Mouse (Mus musculus) embryonic facial prominence, embryonic 10.5 days (tissue): ENCODE data around the gene Fam168a. TPM values are rescaled to one million over a fixed set of nuclear protein-coding genes. Genes with fewer than 3 reads are reported as not detected.
A peak's percentile ranks its signal among the peaks of the same experiment; 100 is the strongest.

ENCODE experiments used
- DNase-seq: peaks from one replicate; pipeline ENCODE4 v3.0.0-alpha.2; 2017; ENCODE audit warnings: low spot score
- H3K27ac ChIP-seq: fragments of 300-500 bp; sonication (generic); replicated peaks from 2 replicates; pipeline ENCODE4 v1.5.1; 2016; ENCODE audit warnings: mild to moderate bottlenecking
- H3K27me3 ChIP-seq: fragments of 300-500 bp; sonication (generic); replicated peaks from 2 replicates; pipeline ENCODE4 v1.6.1; 2016; ENCODE audit warnings: low read depth, mild to moderate bottlenecking; ENCODE audit not compliant: poor library complexity, severe bottlenecking
- H3K36me3 ChIP-seq: fragments of 300-500 bp; sonication (generic); replicated peaks from 2 replicates; pipeline ENCODE4 v1.6.1; 2016; ENCODE audit warnings: mild to moderate bottlenecking, moderate library complexity
- H3K4me1 ChIP-seq: fragments of 300-500 bp; sonication (generic); 2 replicates; pipeline ENCODE4 v1.6.1; 2016
- H3K4me3 ChIP-seq: fragments of 300-500 bp; sonication (generic); 2 replicates; pipeline ENCODE4 v1.5.1; 2016; ENCODE audit warnings: mild to moderate bottlenecking, moderate library complexity
- H3K9me3 ChIP-seq: fragments of 300-500 bp; sonication (generic); 2 replicates; pipeline ENCODE4 v1.6.1; 2016; ENCODE audit warnings: mild to moderate bottlenecking
- WGBS: fragments of 180-500 bp; shearing (Covaris S2); methylation state at CpG from one replicate; pipeline ENCODE4 v1.1.7; 2016; 5-methylcytosine and 5-hydroxymethylcytosine counted together
- polyA plus RNA-seq: library from polyadenylated mRNA; unstranded; fragments of >200 nt; fragmentation: Nextera tagmentation; extraction: Ambion mirVana; gene quantifications from 2 replicates; pipeline ENCODE4 v1.2.1, GENCODE M21; 2016

Fam168a gene
- polyA plus RNA-seq, 1 experiment from 2014 or later, result 31.6 TPM

GRCm38 (mm10) chr7:100681132-100681531 lies 25.3 kb upstream of the Fam168a start:
- no peak for DNase-seq
- Histone ChIP-seq H3K27me3 (no peaks in the 10 kb centered on the region), H3K36me3 (no peaks in the 10 kb centered on the region), H3K4me1 (peaks cover 5% of the 10 kb centered on the region), H3K9me3 (no peaks in the 10 kb centered on the region), H3K27ac (no peak overlapping the region), H3K4me3 (no peak overlapping the region)
- WGBS, result 58% methylated on average over 5 of the region's 5 CpGs

- Histone ChIP-seq H3K9me3 (no peaks in the 10 kb centered on the region), H3K4me3 (no peak overlapping the region), H3K27ac (no peak overlapping the region), H3K4me1 (peaks cover 5% of the 10 kb centered on the region), H3K36me3 (no peaks in the 10 kb centered on the region), H3K27me3 (no peaks in the 10 kb centered on the region)
- no peak for DNase-seq
- 83% methylated on average over 1 of the region's 1 CpGs for WGBS
Observed at GRCm38 (mm10) chr7:100683241-100683640, 23.2 kb upstream of the Fam168a start.

- Histone ChIP-seq H3K4me3 (no peak overlapping the region), H3K9me3 (no peaks in the 10 kb centered on the region), H3K36me3 (no peaks in the 10 kb centered on the region), H3K4me1 (peaks cover 5% of the 10 kb centered on the region), H3K27me3 (no peaks in the 10 kb centered on the region), H3K27ac (no peak overlapping the region)
- no peak for DNase-seq
- WGBS, result 65% methylated on average over 5 of the region's 5 CpGs
Observed at GRCm38 (mm10) chr7:100684081-100684480, 22.4 kb upstream of the Fam168a start.

GRCm38 (mm10) chr7:100684538-100684937 lies 21.9 kb upstream of the Fam168a start:
- WGBS, result 54% methylated on average over 7 of the region's 7 CpGs
- Histone ChIP-seq H3K36me3 (no peaks in the 10 kb centered on the region), H3K9me3 (no peaks in the 10 kb centered on the region), H3K4me1 (peaks cover under 1% of the 10 kb centered on the region; the same call in 1 of the 2 replicates), H3K27me3 (no peaks in the 10 kb centered on the region), H3K27ac (no peak overlapping the region), H3K4me3 (no peak overlapping the region)
- peak; percentile 57 for DNase-seq

GRCm38 (mm10) chr7:100685061-100686030 lies 21.1 kb upstream of the Fam168a start:
- peak; percentile 84 for DNase-seq
- H3K27ac ChIP-seq, result no peak overlapping the region
- H3K4me3 ChIP-seq, result no peak overlapping the region
- H3K9me3 ChIP-seq, result no peaks in the 10 kb centered on the region
- no peaks in the 10 kb centered on the region for H3K27me3 ChIP-seq
- no peaks in the 10 kb centered on the region for H3K4me1 ChIP-seq
- 41% methylated on average over 13 of the region's 13 CpGs for WGBS
- no peaks in the 10 kb centered on the region for H3K36me3 ChIP-seq

GRCm38 (mm10) chr7:100688471-100688870 lies 18.0 kb upstream of the Fam168a start:
- H3K4me1 ChIP-seq, result no peaks in the 10 kb centered on the region
- no peak for DNase-seq
- WGBS, result 81% methylated on average over 7 of the region's 7 CpGs
- H3K27ac ChIP-seq, result no peak overlapping the region
- H3K4me3 ChIP-seq, result no peak overlapping the region
- no peaks in the 10 kb centered on the region for H3K27me3 ChIP-seq
- no peaks in the 10 kb centered on the region for H3K9me3 ChIP-seq
- H3K36me3 ChIP-seq, result no peaks in the 10 kb centered on the region

GRCm38 (mm10) chr7:100693199-100693598 lies 13.2 kb upstream of the Fam168a start:
- Histone ChIP-seq H3K4me1 (no peaks in the 10 kb centered on the region), H3K9me3 (no peaks in the 10 kb centered on the region), H3K27me3 (no peaks in the 10 kb centered on the region), H3K36me3 (no peaks in the 10 kb centered on the region), H3K27ac (no peak overlapping the region), H3K4me3 (no peak overlapping the region)
- 78% methylated on average over 8 of the region's 8 CpGs for WGBS
- DNase-seq, result no peak

GRCm38 (mm10) chr7:100699771-100700770 lies 6.4 kb upstream of the Fam168a start:
- H3K27me3 ChIP-seq, result no peaks in the 10 kb centered on the region
- no peak overlapping the region for H3K27ac ChIP-seq
- peaks cover 10% of the 10 kb centered on the region for H3K4me1 ChIP-seq
- H3K9me3 ChIP-seq, result no peaks in the 10 kb centered on the region
- no peak for DNase-seq
- no peaks in the 10 kb centered on the region for H3K36me3 ChIP-seq
- no peak overlapping the region for H3K4me3 ChIP-seq
- 41% methylated on average over 8 of the region's 8 CpGs for WGBS

GRCm38 (mm10) chr7:100706883-100707480 lies 547 bp downstream of the Fam168a start:
- H3K27me3 ChIP-seq, result no peaks in the 10 kb centered on the region
- WGBS, result under 1% methylated on average over 23 of the region's 23 CpGs
- H3K9me3 ChIP-seq, result no peaks in the 10 kb centered on the region
- peak overlapping the region; percentile 72 for H3K4me3 ChIP-seq
- peaks cover 16% of the 10 kb centered on the region for H3K4me1 ChIP-seq
- no peak for DNase-seq
- no peaks in the 10 kb centered on the region for H3K36me3 ChIP-seq
- H3K27ac ChIP-seq, result peak overlapping the region; percentile 99

GRCm38 (mm10) chr7:100718741-100719140 lies 12.3 kb downstream of the Fam168a start:
- no peaks in the 10 kb centered on the region for H3K27me3 ChIP-seq
- no peak overlapping the region for H3K27ac ChIP-seq
- H3K4me3 ChIP-seq, result no peak overlapping the region
- H3K36me3 ChIP-seq, result peaks cover 11% of the 10 kb centered on the region
- no peaks in the 10 kb centered on the region for H3K9me3 ChIP-seq
- H3K4me1 ChIP-seq, result peaks cover 22% of the 10 kb centered on the region
- WGBS, result 92% methylated on average over 5 of the region's 5 CpGs
- no peak for DNase-seq

- Histone ChIP-seq H3K9me3 (no peaks in the 10 kb centered on the region), H3K36me3 (no peaks in the 10 kb centered on the region; the same call in 1 of the 2 replicates), H3K27ac (peak overlapping the region; percentile 54; the same call in 1 of the 2 replicates), H3K4me1 (peaks cover 27% of the 10 kb centered on the region), H3K4me3 (no peak overlapping the region), H3K27me3 (no peaks in the 10 kb centered on the region)
- DNase-seq, result no peak
- WGBS, result 77% methylated on average over 6 of the region's 6 CpGs
Observed at GRCm38 (mm10) chr7:100722268-100722667, 15.8 kb downstream of the Fam168a start.
